Mouse (Mus musculus) kidney, adult 9 months (tissue): ENCODE measurements around the gene Ttll11.

Experiments used
- DNase-seq: peaks from one replicate; pipeline ENCODE4 v3.0.0; 2022

Gene Ttll11

GRCm38 (mm10) chr2:35851420-35852163 lies 128.1 kb downstream of the Ttll11 start:
- DNase-seq = no peak

DNA sequence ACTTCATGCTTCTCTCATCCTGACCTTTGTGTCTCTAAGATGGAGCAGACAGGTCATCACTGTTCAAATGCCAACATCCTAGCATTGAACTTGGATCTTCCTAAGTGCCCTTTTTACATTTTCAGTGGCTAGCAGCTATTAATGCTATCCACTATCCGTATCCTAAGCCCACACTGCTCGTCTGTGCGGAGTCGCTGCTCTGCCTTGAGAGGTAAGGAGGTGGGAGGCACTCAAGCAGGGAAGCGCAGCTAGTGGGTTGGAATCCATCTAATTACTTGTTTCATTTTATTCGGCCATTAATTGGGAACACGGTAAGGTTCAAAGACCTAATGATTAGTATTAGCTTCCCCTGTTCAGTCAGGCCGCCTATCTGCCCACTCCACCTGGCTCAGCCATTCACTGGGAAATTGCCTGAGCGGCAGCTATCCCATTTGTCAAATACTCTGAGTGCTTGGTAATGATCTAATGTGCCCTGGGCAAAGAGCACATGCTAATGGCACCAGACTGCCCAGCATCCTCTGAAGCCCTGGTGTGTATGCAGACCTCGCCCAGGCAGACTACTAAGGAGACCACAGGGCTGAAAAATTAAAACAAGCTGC lies 130.0 kb downstream of the Ttll11 start:
- peak; percentile 31 for DNase-seq

- DNase-seq = no peak
Observed at GRCm38 (mm10) chr2:35845611-35846504, 133.9 kb downstream of the Ttll11 start.

GRCm38 (mm10) chr2:35843896-35844690 lies 135.6 kb downstream of the Ttll11 start:
- DNase-seq = peak; percentile 11

DNA sequence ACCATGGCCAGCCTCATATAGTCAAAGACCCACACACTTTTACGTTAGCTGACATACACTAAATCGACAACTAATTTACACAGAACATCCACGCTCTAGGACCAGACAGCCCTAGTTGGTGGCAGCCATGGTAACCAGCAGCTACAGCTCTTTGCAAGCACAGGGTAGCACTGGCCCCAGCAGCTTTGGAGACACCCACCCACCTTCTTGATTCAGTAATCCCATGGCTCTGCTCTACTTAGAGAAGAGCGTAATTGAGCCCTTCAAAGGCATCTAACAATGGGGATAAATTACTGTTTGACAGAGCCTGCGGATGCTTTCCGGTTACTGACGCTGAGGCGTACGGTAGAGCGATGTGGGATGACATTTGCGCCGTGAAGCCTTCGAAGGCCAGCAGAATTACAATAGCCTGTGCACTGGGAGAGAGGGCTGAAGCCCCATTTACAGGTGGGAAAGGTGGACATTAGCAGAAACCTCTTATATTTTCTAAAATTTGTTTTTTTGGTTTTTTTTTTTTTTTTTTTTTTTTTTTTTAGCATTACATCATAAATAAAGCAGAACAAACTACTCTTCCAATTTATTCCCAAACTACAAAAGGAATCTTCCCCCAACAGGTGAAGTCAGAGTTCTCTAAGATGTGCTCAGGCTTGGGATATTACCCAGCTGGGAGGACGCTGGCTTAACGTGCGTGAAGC lies 136.8 kb downstream of the Ttll11 start:
- no peak for DNase-seq

GRCm38 (mm10) chr2:35841841-35842420 lies 137.8 kb downstream of the Ttll11 start:
- DNase-seq = no peak

GRCm38 (mm10) chr2:35840956-35841816 lies 138.5 kb downstream of the Ttll11 start:
- peak; percentile 77 for DNase-seq

DNA sequence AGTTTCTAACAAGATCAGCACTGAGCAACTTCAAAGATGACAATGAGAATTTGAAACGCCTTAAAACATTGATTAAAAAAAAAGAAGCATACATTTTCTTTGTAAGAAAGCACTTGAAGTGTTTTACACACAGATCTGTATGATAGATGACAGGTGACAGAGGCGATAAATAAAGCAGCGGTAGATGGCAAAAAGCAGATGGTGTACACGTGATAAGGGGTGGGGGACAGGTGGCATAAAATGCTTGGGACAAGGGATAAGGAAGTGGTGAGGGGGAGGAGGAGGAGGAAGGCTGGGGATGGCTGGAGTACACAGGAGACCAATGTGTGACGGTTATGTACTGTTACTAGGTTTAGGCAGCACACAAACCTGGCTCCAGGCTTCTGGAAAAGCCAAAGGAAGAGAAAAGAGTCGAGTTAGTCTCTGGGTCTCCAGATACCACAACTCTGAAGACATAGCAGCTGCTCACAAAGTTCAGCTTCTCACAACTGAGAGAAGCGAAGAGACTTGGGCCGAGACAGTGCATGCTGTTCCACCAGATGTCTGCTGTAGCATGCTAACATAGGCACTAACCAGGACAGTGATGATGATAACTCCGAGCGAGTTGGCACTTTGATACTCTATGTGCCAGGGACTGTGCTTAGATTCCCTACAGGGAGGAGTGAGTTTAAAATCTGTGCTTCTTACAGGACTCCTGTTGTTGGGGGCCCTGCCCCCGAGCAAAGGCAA lies 140.8 kb downstream of the Ttll11 start:
- DNase-seq = no peak

DNA sequence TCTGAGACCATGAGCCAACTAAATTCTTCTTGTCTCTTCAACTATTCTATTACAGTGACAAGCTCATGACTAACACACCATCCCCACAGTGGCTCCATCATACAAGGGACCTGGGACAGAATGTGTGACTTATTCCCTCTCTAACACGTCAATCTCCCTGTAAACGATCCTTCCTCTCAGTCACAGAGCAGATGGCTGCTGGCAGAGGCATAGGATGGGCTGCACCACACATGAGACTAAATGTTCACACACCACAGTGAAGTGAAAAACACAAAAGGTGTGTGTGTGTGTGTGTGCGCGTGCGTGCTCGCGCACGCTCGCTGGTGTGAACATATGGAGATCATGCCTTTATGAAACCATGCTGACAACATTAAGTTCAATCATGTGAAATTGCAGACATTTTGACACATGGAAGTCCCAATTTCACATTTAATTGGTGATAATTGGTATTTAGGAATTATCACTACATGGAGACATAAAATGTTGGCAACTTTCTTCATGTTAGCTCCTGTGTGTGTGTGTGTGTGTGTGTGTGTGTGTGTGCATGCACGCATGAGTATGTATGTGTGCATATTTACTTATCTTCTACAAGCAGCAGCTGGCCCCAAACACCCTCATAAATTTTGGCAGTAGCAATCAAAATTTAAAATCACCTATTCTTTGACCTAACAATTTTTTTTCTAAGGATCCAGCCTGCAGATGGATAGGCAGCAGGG lies 145.4 kb downstream of the Ttll11 start:
- no peak for DNase-seq

- DNase-seq = no peak
Observed at GRCm38 (mm10) chr2:35833546-35833945, 146.2 kb downstream of the Ttll11 start.

DNA sequence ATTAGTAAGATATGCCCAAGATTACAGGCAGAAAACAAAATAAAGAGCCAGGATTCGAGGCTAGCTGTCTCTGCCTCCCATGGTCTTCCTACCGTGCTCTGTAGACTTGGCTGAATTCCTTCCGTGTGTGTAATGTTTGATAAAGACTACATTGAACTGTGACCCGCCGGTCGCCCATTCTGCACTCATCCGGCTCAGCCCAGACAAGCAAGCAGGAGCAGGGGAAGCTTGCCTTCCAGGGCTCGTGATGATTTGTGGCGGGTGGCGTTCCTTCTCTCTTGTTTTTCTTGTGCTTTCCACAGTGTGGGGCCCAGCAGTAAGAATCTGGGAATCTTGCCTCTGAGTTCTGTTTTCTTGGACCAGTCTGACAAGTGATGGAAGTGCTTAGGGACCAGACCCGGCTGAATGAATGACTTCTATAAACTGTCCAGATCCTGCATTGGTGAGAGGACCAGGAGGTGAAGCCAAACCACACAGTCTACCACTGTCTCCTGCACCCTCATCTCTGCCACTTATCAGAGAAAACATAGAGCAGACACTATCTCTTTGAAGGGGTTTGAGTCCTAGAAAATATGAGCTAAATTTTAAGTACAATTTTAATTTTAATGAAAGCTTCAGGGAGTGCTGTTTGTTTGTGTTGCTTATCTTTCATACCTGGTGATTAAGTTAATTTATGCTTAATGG lies 146.8 kb downstream of the Ttll11 start:
- peak; percentile 87 for DNase-seq

GRCm38 (mm10) chr2:35831904-35832581 lies 147.7 kb downstream of the Ttll11 start:
- DNase-seq = no peak

GRCm38 (mm10) chr2:35830966-35831903 lies 148.5 kb downstream of the Ttll11 start:
- no peak for DNase-seq

GRCm38 (mm10) chr2:35829136-35829535 lies 150.6 kb downstream of the Ttll11 start:
- no peak for DNase-seq

DNA sequence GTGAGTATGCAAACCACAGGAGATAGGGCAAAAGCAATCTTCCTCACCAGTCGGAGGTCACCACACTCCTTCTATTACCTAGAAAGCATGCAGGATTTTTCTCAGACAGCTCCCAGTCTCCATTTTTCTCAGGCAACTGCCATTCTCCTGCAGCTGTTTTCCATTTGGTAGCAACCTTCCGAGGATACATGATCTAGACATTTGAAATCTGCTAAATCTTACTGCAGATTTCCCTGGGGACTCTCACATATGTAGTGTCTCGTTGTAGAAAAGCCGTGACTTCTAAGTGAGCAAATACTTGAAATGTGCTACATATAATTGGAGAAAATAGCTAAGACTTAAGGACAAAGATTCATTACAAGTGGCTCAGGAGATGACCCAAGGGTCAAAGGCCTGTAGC lies 151.8 kb downstream of the Ttll11 start:
- no peak for DNase-seq

DNA sequence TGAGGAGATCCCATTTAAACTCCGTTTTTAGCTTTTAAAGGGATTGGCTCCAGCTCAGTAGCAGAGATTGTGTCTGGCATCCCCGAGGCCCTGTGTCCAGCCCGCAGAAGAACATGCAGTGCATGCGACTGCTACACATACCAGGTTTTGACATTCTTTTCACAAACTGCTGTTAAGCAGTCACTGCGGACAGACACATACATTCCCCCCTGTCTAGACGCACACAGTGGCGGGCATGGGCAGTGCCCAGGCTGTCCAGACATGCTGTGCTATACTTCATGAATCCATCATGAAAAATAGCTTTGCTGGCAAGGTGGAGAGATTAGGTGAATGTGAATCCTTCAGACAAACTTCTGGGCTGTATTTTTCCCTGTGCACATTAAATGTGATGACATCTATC lies 154.6 kb downstream of the Ttll11 start:
- no peak for DNase-seq

DNA sequence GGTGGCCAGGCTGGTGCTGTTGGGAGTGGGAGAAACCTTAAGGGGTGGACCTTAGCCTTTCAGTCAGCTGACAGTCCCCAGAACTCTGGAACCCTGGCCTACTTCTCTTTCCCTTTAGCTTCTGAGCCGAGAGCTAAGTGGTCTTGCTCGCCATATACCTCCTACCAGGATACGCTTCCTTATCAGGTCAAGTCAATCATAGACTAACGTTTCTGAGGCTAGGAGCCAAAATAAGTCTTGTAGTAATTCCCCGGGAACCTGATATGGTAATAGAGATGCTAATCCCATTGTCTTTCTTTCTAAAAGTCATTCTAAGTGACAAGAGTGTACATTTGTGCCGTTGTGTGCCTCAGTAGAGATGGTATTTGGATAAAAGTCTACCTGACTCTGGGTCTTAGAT lies 156.1 kb downstream of the Ttll11 start:
- no peak for DNase-seq
